Mouse (Mus musculus) Patski (cell line): ENCODE data around the gene Qpctl. TPM values are rescaled to one million over a fixed set of nuclear protein-coding genes. Genes with fewer than 3 reads are reported as not detected.
A peak's percentile ranks its signal among the peaks of the same experiment; 100 is the strongest.

Experiments used
- ATAC-seq: fragments of 100-300 bp; one replicate; pipeline ENCODE4 v1.8.0; 2021
- CTCF ChIA-PET: fragments of 350-600 bp; sonication (Branson Sonifier 250); formaldehyde crosslinking; loops from one replicate; lab custom pipeline; 2022; ENCODE audit warnings: inconsistent platforms; lab: Charles Lee
- POLR2A ChIA-PET: fragments of 350-600 bp; sonication (Branson Sonifier 250); formaldehyde crosslinking; loops from one replicate; lab custom pipeline; 2022; ENCODE audit warnings: antibody characterized with exemption, inconsistent platforms; lab: Charles Lee
- DNase-seq: peaks from one replicate; pipeline ENCODE4 v3.0.0-alpha.2; 2011; ENCODE audit warnings: low read depth, low spot score
- H3K27me3 ChIP-seq: fragments of 371-371 bp; one replicate; pipeline ENCODE4 v1.5.1; 2021
- CTCF ChIP-seq: fragments of 100-300 bp; IDR thresholded peaks from one replicate; pipeline ENCODE4 v1.5.1; 2021
- in situ Hi-C: fragments of 300-500 bp; cut with MboI; formaldehyde crosslinking; loops from 3 replicates; pipeline ENCODE4 v1.11.1; 2018; ENCODE audit warnings: low pct_unique_long_range_greater_than_20kb, mixed read lengths
- polyA plus RNA-seq: library from polyadenylated mRNA; unstranded; gene quantifications from one replicate; pipeline ENCODE4 v1.2.3, GENCODE M21; 2021

The Qpctl gene
- polyA plus RNA-seq, 1 experiment from 2014 or later = 15.8 TPM

- ChIA-PET CTCF (interaction anchor here (1.6 kb wide), 1 partner anchor 10 kb away, joined by 11 read pairs; no protein-coding TSS in a partner anchor), POLR2A (interaction anchor here (0.7 to 0.8 kb wide), 2 partner anchors 209 to 377 kb away, joined by 3 to 4 read pairs; no protein-coding TSS in a partner anchor)
- in situ Hi-C loops = no loop called here
- TF ChIP-seq CTCF = no peak
- ATAC-seq (no peak), DNase-seq (no peak)
- H3K27me3 ChIP-seq = no peaks in the 10 kb centered on the region
These were observed 18.4 kb downstream of the Qpctl start for GRCm38 (mm10) chr7:19130657-19131056.

GRCm38 (mm10) chr7:19129396-19129795 lies 19.7 kb downstream of the Qpctl start:
- no peak for TF ChIP-seq CTCF
- DNase-seq (no peak), ATAC-seq (no peak)
- in situ Hi-C loops = no loop called here
- ChIA-PET POLR2A (no interaction called here), CTCF (interaction anchor here (1.0 to 1.6 kb wide), 2 partner anchors 8 to 10 kb away, joined by 3 to 11 read pairs; no protein-coding TSS in a partner anchor)
- no peaks in the 10 kb centered on the region for H3K27me3 ChIP-seq

- no peaks in the 10 kb centered on the region for H3K27me3 ChIP-seq
- ATAC-seq (no peak), DNase-seq (no peak)
- TF ChIP-seq CTCF = no peak
- ChIA-PET POLR2A (no interaction called here), CTCF (no interaction called here)
- in situ Hi-C loops = no loop called here
These were observed 21.3 kb downstream of the Qpctl start for GRCm38 (mm10) chr7:19127744-19128143.

GRCm38 (mm10) chr7:19124713-19125112 lies 24.4 kb downstream of the Qpctl start:
- no peak for DNase-seq
- CTCF ChIA-PET = no interaction called here
- in situ Hi-C loops = no loop called here
- H3K27me3 ChIP-seq = no peaks in the 10 kb centered on the region
- POLR2A ChIA-PET = no interaction called here
- ATAC-seq = no peak
- no peak for TF ChIP-seq CTCF

GRCm38 (mm10) chr7:19121686-19122085 lies 27.4 kb downstream of the Qpctl start:
- in situ Hi-C loops = no loop called here
- POLR2A ChIA-PET = no interaction called here
- ATAC-seq (no peak), DNase-seq (no peak)
- no peak for TF ChIP-seq CTCF
- no peaks in the 10 kb centered on the region for H3K27me3 ChIP-seq
- CTCF ChIA-PET = interaction anchor here (2.0 to 2.6 kb wide), 2 partner anchors 8 to 24 kb away, joined by 5 to 11 read pairs; no protein-coding TSS in a partner anchor

- ChIA-PET CTCF (interaction anchor here (0.6 to 2.6 kb wide), 5 partner anchors 9 to 25 kb away, joined by 3 to 11 read pairs (median 4); no protein-coding TSS in a partner anchor), POLR2A (interaction anchor here (1.1 to 1.8 kb wide), 5 partner anchors 12 to 28 kb away, joined by 3 to 6 read pairs (median 4); no protein-coding TSS in a partner anchor)
- no peak for TF ChIP-seq CTCF
- in situ Hi-C loops = no loop called here
- H3K27me3 ChIP-seq = no peaks in the 10 kb centered on the region
- DNase-seq (peak; percentile 91), ATAC-seq (peak; percentile 91)
These were observed 29.3 kb downstream of the Qpctl start, which contains the start of gene Fbxo46 for GRCm38 (mm10) chr7:19119631-19120429. Gene Fbxo46, plus strand, starts transcription at chr7:19119859.

GRCm38 (mm10) chr7:19119083-19119482 lies 30.0 kb downstream of the Qpctl start:
- ATAC-seq = peak; percentile 7
- no peaks in the 10 kb centered on the region for H3K27me3 ChIP-seq
- DNase-seq = no peak
- in situ Hi-C loops = no loop called here
- POLR2A ChIA-PET = interaction anchor here (1.1 to 1.8 kb wide), 3 partner anchors 11 to 26 kb away, joined by 3 to 6 read pairs (median 4); no protein-coding TSS in a partner anchor
- TF ChIP-seq CTCF = no peak
- CTCF ChIA-PET = interaction anchor here (1.4 kb wide), 1 partner anchor 13 kb away, joined by 4 read pairs; no protein-coding TSS in a partner anchor

GRCm38 (mm10) chr7:19118028-19118771 lies 30.9 kb downstream of the Qpctl start, which contains the start of gene Gm4969:
Gene Gm4969, minus strand, starts transcription at chr7:19118368.
- no peaks in the 10 kb centered on the region for H3K27me3 ChIP-seq
- DNase-seq = no peak
- TF ChIP-seq CTCF = no peak
- POLR2A ChIA-PET = interaction anchor here (1.1 to 1.5 kb wide), 2 partner anchors 10 to 25 kb away, joined by 3 to 4 read pairs; no protein-coding TSS in a partner anchor
- CTCF ChIA-PET = no interaction called here
- no peak for ATAC-seq
- in situ Hi-C loops = no loop called here

GRCm38 (mm10) chr7:19109565-19109964 lies 39.5 kb downstream of the Qpctl start:
- no peak for TF ChIP-seq CTCF
- in situ Hi-C loops = no loop called here
- POLR2A ChIA-PET = no interaction called here
- DNase-seq = no peak
- no peaks in the 10 kb centered on the region for H3K27me3 ChIP-seq
- peak; percentile 74 for ATAC-seq
- CTCF ChIA-PET = no interaction called here

GRCm38 (mm10) chr7:19107436-19107835 lies 41.7 kb downstream of the Qpctl start:
- ChIA-PET CTCF (interaction anchor here (1.1 to 3.1 kb wide), 2 partner anchors 9 to 10 kb away, joined by 4 to 18 read pairs; no protein-coding TSS in a partner anchor), POLR2A (interaction anchor here (0.9 to 1.6 kb wide), 3 partner anchors 9 to 12 kb away, joined by 3 to 4 read pairs (median 3); partner anchors contain the start of gene Fbxo46)
- ATAC-seq (no peak), DNase-seq (no peak)
- in situ Hi-C loops = no loop called here
- TF ChIP-seq CTCF = no peak
- no peaks in the 10 kb centered on the region for H3K27me3 ChIP-seq
